Mouse (Mus musculus) intestine, embryonic 16.5 days (tissue): ENCODE data around the gene Clmp. TPM values are rescaled to one million over a fixed set of nuclear protein-coding genes. Genes with fewer than 3 reads are reported as not detected.

ENCODE experiments used
- ATAC-seq: fragments of 200-750 bp; cut with Nextera tagmentation; 2 replicates; pipeline ENCODE4 v1.8.0; 2017; ENCODE audit warnings: moderate TSS enrichment, moderate library complexity
- H3K27ac ChIP-seq: fragments of 300-500 bp; sonication (generic); 2 replicates; pipeline ENCODE4 v1.5.1; 2014; ENCODE audit warnings: mild to moderate bottlenecking, low read length
- H3K27me3 ChIP-seq: fragments of 300-500 bp; sonication (generic); replicated peaks from 2 replicates; pipeline ENCODE4 v1.6.1; 2014; ENCODE audit warnings: low read length, control low read depth, mixed read lengths; ENCODE audit not compliant: control insufficient read depth, insufficient read depth
- H3K36me3 ChIP-seq: fragments of 300-500 bp; sonication (generic); 2 replicates; pipeline ENCODE4 v1.6.1; 2014; ENCODE audit warnings: low read length, control low read depth; ENCODE audit not compliant: control insufficient read depth, insufficient read depth
- H3K4me1 ChIP-seq: fragments of 300-500 bp; sonication (generic); 2 replicates; pipeline ENCODE4 v1.6.1; 2014; ENCODE audit warnings: low read length, control low read depth, mixed read lengths; ENCODE audit not compliant: control insufficient read depth, insufficient read depth
- H3K4me2 ChIP-seq: fragments of 300-500 bp; sonication (generic); 2 replicates; pipeline ENCODE4 v1.6.1; 2014; ENCODE audit warnings: low read depth, low read length, control low read depth
- H3K4me3 ChIP-seq: fragments of 300-500 bp; sonication (generic); 2 replicates; pipeline ENCODE4 v1.5.1; 2014; ENCODE audit warnings: mild to moderate bottlenecking, low read length
- H3K9ac ChIP-seq: fragments of 300-500 bp; sonication (generic); 2 replicates; pipeline ENCODE4 v1.6.1; 2014; ENCODE audit warnings: low read depth, low read length
- H3K9me3 ChIP-seq: fragments of 300-500 bp; sonication (generic); 2 replicates; pipeline ENCODE4 v1.6.1; 2016; ENCODE audit warnings: low read length, control low read depth; ENCODE audit not compliant: control insufficient read depth
- WGBS: fragments of 180-500 bp; shearing (Covaris S2); extraction: QIAGEN DNeasy Blood & Tissue Kit; methylation state at CpG from one replicate; pipeline ENCODE4 v1.1.7; 2014; 5-methylcytosine and 5-hydroxymethylcytosine counted together
- polyA plus RNA-seq: library from polyadenylated mRNA; unstranded; fragments of >200 nt; fragmentation: Nextera tagmentation; extraction: Ambion mirVana; gene quantifications from 2 replicates; pipeline ENCODE4 v1.2.1, GENCODE M21; 2015

The Clmp gene
- 20.9 and 22.2 TPM in 2 replicates for polyA plus RNA-seq

GRCm38 (mm10) chr9:40685801-40686420 lies at the start of gene Clmp:
TSS of gene Clmp (plus strand) at chr9:40685962.
- Histone ChIP-seq H3K9ac (peak within 1 kb of the TSS; percentile 81), H3K4me1 (no peaks in the 10 kb centered on the region; the same call in 1 of the 2 replicates), H3K4me3 (peak within 1 kb of the TSS; percentile 73), H3K27ac (peak within 1 kb of the TSS; percentile 93), H3K36me3 (no peaks in the 10 kb centered on the region), H3K4me2 (peak within 1 kb of the TSS; percentile 79), H3K9me3 (no peaks in the 10 kb centered on the region), H3K27me3 (no peaks in the 10 kb centered on the region; the same call in 1 of the 2 replicates)
- ATAC-seq = peak; percentile 73
- WGBS = under 1% methylated on average over 50 of the region's 53 CpGs

- Histone ChIP-seq H3K27me3 (no peaks in the 10 kb centered on the region), H3K9ac (no peak overlapping the region), H3K36me3 (no peaks in the 10 kb centered on the region), H3K4me1 (peaks cover 3% of the 10 kb centered on the region), H3K4me3 (no peak overlapping the region), H3K9me3 (no peaks in the 10 kb centered on the region), H3K27ac (no peak overlapping the region), H3K4me2 (no peak overlapping the region)
- no peak for ATAC-seq
- WGBS = 2% methylated on average over 2 of the region's 2 CpGs
Measured at GRCm38 (mm10) chr9:40636054-40636453, 49.7 kb upstream of the Clmp start.

DNA sequence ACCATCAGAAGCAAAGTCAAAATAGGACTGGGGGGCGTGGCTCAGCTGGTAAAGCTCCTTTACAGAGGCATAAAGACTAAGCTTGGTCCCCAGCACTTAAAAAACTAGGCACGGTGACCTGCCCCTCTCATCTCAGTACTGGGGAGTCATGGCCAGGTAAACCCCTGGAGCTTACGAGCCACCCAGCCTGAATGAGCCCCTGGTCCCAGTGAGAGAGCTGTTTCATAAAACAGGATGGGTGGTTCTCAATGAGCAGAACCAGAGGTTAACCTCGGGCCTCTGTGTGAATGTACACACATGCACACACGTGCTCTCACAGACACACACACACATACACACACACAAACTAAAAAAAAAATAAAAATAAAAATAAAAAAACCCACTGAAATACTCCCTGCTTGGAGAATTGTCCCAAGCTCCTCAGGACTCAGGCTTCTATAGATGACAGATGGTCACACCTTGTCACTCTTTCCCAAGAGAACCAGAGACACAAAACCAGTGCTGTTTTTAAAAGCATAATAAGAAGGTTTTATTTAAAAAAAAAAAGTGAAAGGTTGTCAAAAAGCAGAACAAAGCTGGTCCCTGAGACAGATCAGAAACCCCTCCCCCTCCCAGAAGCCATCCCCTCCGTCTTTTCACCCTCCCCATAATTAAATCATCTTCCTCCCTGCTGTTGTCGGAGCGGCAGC lies 47.9 kb upstream of the Clmp start:
- 35% methylated on average over 8 of the region's 8 CpGs for WGBS
- H3K9ac ChIP-seq = peak overlapping the region; percentile 62
- H3K27ac ChIP-seq = no peak overlapping the region
- peak overlapping the region; percentile 56 for H3K4me2 ChIP-seq
- H3K4me1 ChIP-seq = peaks cover 3% of the 10 kb centered on the region
- no peaks in the 10 kb centered on the region for H3K36me3 ChIP-seq
- H3K27me3 ChIP-seq = no peaks in the 10 kb centered on the region
- no peaks in the 10 kb centered on the region for H3K9me3 ChIP-seq
- H3K4me3 ChIP-seq = peak overlapping the region; percentile 50
- peak; percentile 64; the same call in 1 of the 2 replicates for ATAC-seq

DNA sequence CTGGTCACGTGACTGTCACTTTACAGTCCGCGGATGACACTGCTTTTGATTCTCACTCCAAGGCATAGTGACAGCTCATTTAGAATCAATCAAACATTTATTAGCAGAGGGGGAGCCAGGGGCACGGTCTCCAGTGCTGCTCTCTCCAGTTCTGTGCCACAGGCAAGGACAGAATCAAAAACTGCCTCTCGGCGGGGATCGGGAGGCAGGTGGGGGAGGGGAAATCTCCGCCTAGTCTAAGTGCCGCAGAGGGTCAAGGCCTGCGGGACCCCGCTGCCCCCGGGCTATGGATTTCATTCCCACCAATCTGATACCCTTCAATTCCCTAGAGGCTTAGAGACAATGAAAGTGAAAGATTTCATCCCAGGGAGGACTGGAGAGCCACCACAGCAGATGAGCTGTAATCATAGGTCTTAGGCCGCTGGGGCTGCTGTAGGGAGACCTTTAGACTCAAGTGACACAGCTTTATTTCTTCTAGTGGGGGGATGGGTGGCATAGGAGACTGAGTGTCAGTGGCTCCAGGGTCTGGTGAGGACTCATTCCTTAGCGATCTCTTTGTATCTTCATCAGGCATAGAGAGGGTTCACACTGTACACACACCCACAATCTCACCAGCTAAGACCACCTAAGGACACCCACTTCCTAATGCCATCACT lies 47.2 kb upstream of the Clmp start:
- no peak overlapping the region for H3K27ac ChIP-seq
- H3K4me3 ChIP-seq = peak overlapping the region; percentile 50
- peak overlapping the region; percentile 56 for H3K4me2 ChIP-seq
- peak; percentile 83 for ATAC-seq
- no peaks in the 10 kb centered on the region for H3K36me3 ChIP-seq
- H3K9ac ChIP-seq = peak overlapping the region; percentile 62
- peaks cover 3% of the 10 kb centered on the region for H3K4me1 ChIP-seq
- H3K27me3 ChIP-seq = no peaks in the 10 kb centered on the region
- 5% methylated on average over 14 of the region's 14 CpGs for WGBS
- H3K9me3 ChIP-seq = no peaks in the 10 kb centered on the region

DNA sequence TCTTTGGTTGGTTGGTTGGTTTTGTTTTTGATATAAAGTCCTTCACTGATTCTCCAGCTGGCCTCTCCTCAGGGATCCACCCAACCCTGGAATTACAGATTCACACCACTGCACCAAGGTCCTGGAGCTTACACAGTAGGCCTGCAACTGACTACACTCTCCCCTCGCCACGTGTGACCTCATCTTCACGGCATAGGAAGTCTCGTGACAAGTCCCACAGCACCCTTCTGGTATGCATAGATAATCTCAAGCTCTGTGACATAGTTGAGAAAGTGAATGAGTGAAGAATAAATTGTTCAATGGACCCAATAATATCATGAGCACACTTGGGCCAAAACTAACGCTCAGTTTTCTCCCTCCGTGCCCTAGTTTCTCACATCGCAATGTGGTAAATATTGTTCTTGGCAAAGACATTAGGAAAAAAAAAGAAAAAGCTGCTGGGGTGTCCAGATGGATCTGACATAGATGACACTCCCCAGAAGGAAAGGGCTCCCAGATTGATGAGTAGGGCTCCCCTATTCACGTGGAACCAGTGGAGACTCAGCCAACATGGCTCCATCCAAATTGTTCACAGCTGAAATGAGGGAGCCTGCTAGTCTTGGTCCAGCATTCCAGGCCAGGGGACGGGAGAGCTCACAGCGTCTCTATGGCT lies 46.1 kb upstream of the Clmp start:
- H3K9me3 ChIP-seq = no peaks in the 10 kb centered on the region
- ATAC-seq = no peak

GRCm38 (mm10) chr9:40641318-40641717 lies 44.4 kb upstream of the Clmp start:
- H3K27ac ChIP-seq = no peak overlapping the region
- WGBS = 76% methylated on average over 2 of the region's 2 CpGs
- H3K36me3 ChIP-seq = no peaks in the 10 kb centered on the region
- H3K9me3 ChIP-seq = no peaks in the 10 kb centered on the region
- H3K4me1 ChIP-seq = peaks cover 3% of the 10 kb centered on the region
- ATAC-seq = no peak
- H3K4me3 ChIP-seq = no peak overlapping the region
- H3K4me2 ChIP-seq = no peak overlapping the region
- H3K27me3 ChIP-seq = no peaks in the 10 kb centered on the region
- H3K9ac ChIP-seq = no peak overlapping the region

More for the DNA sequence above, 46.1 kb upstream of the Clmp start:
- no peaks in the 10 kb centered on the region for H3K36me3 ChIP-seq
- no peak overlapping the region for H3K27ac ChIP-seq
- H3K4me2 ChIP-seq = no peak overlapping the region
- H3K27me3 ChIP-seq = no peaks in the 10 kb centered on the region
- H3K4me3 ChIP-seq = no peak overlapping the region
- peaks cover 3% of the 10 kb centered on the region for H3K4me1 ChIP-seq
- H3K9ac ChIP-seq = no peak overlapping the region
- WGBS = 75% methylated on average over 10 of the region's 10 CpGs

GRCm38 (mm10) chr9:40642470-40643220 lies 43.1 kb upstream of the Clmp start:
- H3K36me3 ChIP-seq = no peaks in the 10 kb centered on the region
- H3K9ac ChIP-seq = no peak overlapping the region
- H3K27ac ChIP-seq = no peak overlapping the region
- ATAC-seq = no peak
- H3K4me2 ChIP-seq = no peak overlapping the region
- WGBS = 41% methylated on average over 16 of the region's 16 CpGs
- H3K4me3 ChIP-seq = no peak overlapping the region
- H3K9me3 ChIP-seq = no peaks in the 10 kb centered on the region
- no peaks in the 10 kb centered on the region for H3K27me3 ChIP-seq
- peaks cover 3% of the 10 kb centered on the region for H3K4me1 ChIP-seq

DNA sequence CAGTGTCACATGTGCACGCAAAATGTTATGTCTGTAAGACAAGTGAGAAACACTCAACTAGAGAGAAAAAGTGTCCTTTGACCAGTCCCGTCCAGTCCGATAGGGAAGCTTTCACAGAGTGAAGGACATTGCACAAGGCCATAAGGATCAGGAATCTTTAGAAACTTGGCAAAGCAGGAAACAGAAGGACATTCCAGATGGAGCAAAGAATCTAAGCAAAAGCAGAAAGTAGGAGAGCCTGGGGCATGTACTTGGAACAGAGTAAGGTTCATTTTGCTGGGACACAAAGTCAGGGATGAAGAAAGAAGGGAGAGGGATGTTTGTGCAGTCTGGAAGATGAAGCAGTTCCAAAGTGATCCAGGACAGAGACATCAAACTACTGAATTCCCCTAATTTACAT lies 36.3 kb upstream of the Clmp start:
- H3K9ac ChIP-seq = no peak overlapping the region
- no peaks in the 10 kb centered on the region for H3K9me3 ChIP-seq
- ATAC-seq = no peak
- H3K4me2 ChIP-seq = no peak overlapping the region
- no peaks in the 10 kb centered on the region for H3K27me3 ChIP-seq
- WGBS = 85% methylated on average over 3 of the region's 3 CpGs
- H3K4me3 ChIP-seq = no peak overlapping the region
- H3K36me3 ChIP-seq = no peaks in the 10 kb centered on the region
- no peaks in the 10 kb centered on the region for H3K4me1 ChIP-seq
- H3K27ac ChIP-seq = no peak overlapping the region
